Mouse (Mus musculus) bone marrow macrophage, adult 2 months (primary cell): ENCODE measurements at regions not wholly inside any gene's neighbourhood (a gene's known extent, or its start where the extent isn't known, plus 50 kb on each side); places are given as distances from the start of the nearest gene placed in this dataset.

Experiments used
- H3K27ac ChIP-seq: 2 replicates; pipeline ENCODE4 v1.5.1; 2012; ENCODE audit warnings: low read depth, low read length; ENCODE audit not compliant: insufficient read depth
- H3K4me1 ChIP-seq: 2 replicates; pipeline ENCODE4 v1.6.1; 2012; ENCODE audit warnings: low read length; ENCODE audit not compliant: control insufficient read depth, insufficient read depth
- H3K4me3 ChIP-seq: 2 replicates; pipeline ENCODE4 v1.5.1; 2012; ENCODE audit warnings: mild to moderate bottlenecking, low read length, moderate library complexity; ENCODE audit not compliant: insufficient read depth
- CTCF ChIP-seq: IDR thresholded peaks from 2 replicates; pipeline ENCODE4 v1.5.1; 2012; ENCODE audit warnings: low read depth, mild to moderate bottlenecking, low read length, moderate library complexity
- POLR2A ChIP-seq: IDR thresholded peaks from 2 replicates; pipeline ENCODE4 v1.6.1; 2012; ENCODE audit warnings: mild to moderate bottlenecking, low read depth, low read length, borderline replicate concordance

GRCm38 (mm10) chr17:45169257-45169994 lies 264.1 kb downstream of the Cdc5l start:
- no peak overlapping the region for H3K4me3 ChIP-seq
- no peaks in the 10 kb centered on the region for H3K4me1 ChIP-seq
- H3K27ac ChIP-seq = no peak overlapping the region
- TF ChIP-seq CTCF (no peak), POLR2A (no peak)
